Mouse (Mus musculus) MEL (cell line): ENCODE measurements around the gene 1700042G07Rik. TPM values are rescaled to one million over a fixed set of nuclear protein-coding genes. Genes with fewer than 3 reads are reported as not detected.

Experiments
- DNase-seq: peaks from one replicate; pipeline ENCODE4 v3.0.0; 2011; ENCODE audit warnings: low read depth, low spot score
- H3K27ac ChIP-seq: 2 replicates; pipeline ENCODE4 v1.5.1; 2012; ENCODE audit warnings: low read depth, mild to moderate bottlenecking, control low read depth, low read length, moderate library complexity; ENCODE audit not compliant: control insufficient read depth
- H3K27me3 ChIP-seq, 2 experiments: fragments of 150-350 bp in 1 of 2; sonication (generic) in 1 of 2; 2 replicates each; pipeline ENCODE4 v1.6.1; 2012; ENCODE audit warnings: low read length in 2 of 2, mild to moderate bottlenecking in 2 of 2, improper control_type of control experiment in 1 of 2, moderate library complexity in 1 of 2; ENCODE audit not compliant: insufficient read depth in 2 of 2, control insufficient read depth in 1 of 2
- H3K36me3 ChIP-seq, 2 experiments: 2 replicates each; pipeline ENCODE4 v1.6.1; 2012 to 2014; ENCODE audit warnings: low read length in 2 of 2, improper control_type of control experiment in 1 of 2, inconsistent platforms in 1 of 2, mild to moderate bottlenecking in 1 of 2; ENCODE audit not compliant: insufficient read depth in 2 of 2, control insufficient read depth in 1 of 2
- H3K4me1 ChIP-seq, 2 experiments: fragments of 150-350 bp in 1 of 2; sonication (generic) in 1 of 2; 2 replicates each; pipeline ENCODE4 v1.6.1; 2012; ENCODE audit warnings: low read length in 2 of 2, improper control_type of control experiment in 1 of 2, mild to moderate bottlenecking in 1 of 2; ENCODE audit not compliant: insufficient read depth in 2 of 2, control insufficient read depth in 1 of 2
- H3K4me3 ChIP-seq, 2 experiments: fragments of 150-350 bp in 1 of 2; sonication (generic) in 1 of 2; 2 replicates each; pipeline ENCODE4 v1.5.1; 2012; ENCODE audit warnings: low read depth in 2 of 2, low read length in 2 of 2, mild to moderate bottlenecking in 2 of 2, moderate library complexity in 2 of 2, control low read depth in 1 of 2, improper control_type of control experiment in 1 of 2; ENCODE audit not compliant: control insufficient read depth in 1 of 2, insufficient read depth in 1 of 2
- H3K79me2 ChIP-seq: 2 replicates; pipeline ENCODE4 v1.6.1; 2012; ENCODE audit warnings: mild to moderate bottlenecking, low read length, moderate library complexity; ENCODE audit not compliant: control insufficient read depth, poor library complexity, insufficient read depth
- H3K9ac ChIP-seq: 2 replicates; pipeline ENCODE4 v1.6.1; 2012; ENCODE audit warnings: low read depth, mild to moderate bottlenecking, control low read depth, low read length, moderate library complexity; ENCODE audit not compliant: control insufficient read depth, poor library complexity, severe bottlenecking
- H3K9me3 ChIP-seq: fragments of 150-350 bp; sonication (generic); replicated peaks from 2 replicates; pipeline ENCODE4 v1.6.1; 2012; ENCODE audit warnings: mild to moderate bottlenecking, low read length, improper control_type of control experiment, moderate library complexity; ENCODE audit not compliant: insufficient read depth
- BHLHE40 ChIP-seq: IDR thresholded peaks from 2 replicates; pipeline ENCODE4 v1.6.1; 2012; ENCODE audit warnings: low read depth, mild to moderate bottlenecking, inconsistent platforms, low read length, improper control_type of control experiment, borderline replicate concordance
- CHD1 ChIP-seq: IDR thresholded peaks from 2 replicates; pipeline ENCODE4 v1.6.1; 2012; ENCODE audit warnings: low read depth, mild to moderate bottlenecking, inconsistent platforms, low read length, improper control_type of control experiment
- CHD2 ChIP-seq: IDR thresholded peaks from 2 replicates; pipeline ENCODE4 v1.6.1; 2011; ENCODE audit warnings: low read length, improper control_type of control experiment
- CTCF ChIP-seq, 3 experiments: IDR thresholded peaks in 2 of 3; conservative IDR thresholded peaks in 1 of 3; 2 replicates each; pipeline ENCODE4 v1.5.1; 2011 to 2012; ENCODE audit warnings: low read length in 3 of 3, low read depth in 2 of 3, mild to moderate bottlenecking in 2 of 3, improper control_type of control experiment in 1 of 3, inconsistent platforms in 1 of 3, mixed read lengths in 1 of 3, moderate library complexity in 1 of 3; ENCODE audit not compliant: control insufficient read depth in 1 of 3, insufficient read depth in 1 of 3, poor library complexity in 1 of 3, severe bottlenecking in 1 of 3
- ELF1 ChIP-seq: IDR thresholded peaks from 2 replicates; pipeline ENCODE4 v1.6.1; 2014; ENCODE audit warnings: low read depth, mild to moderate bottlenecking, inconsistent platforms, low read length, improper control_type of control experiment, moderate library complexity
- GABPA ChIP-seq: IDR thresholded peaks from 2 replicates; pipeline ENCODE4 v1.6.1; 2012; ENCODE audit warnings: low read depth, mild to moderate bottlenecking, inconsistent platforms, low read length, improper control_type of control experiment, moderate library complexity
- GATA1 ChIP-seq: IDR thresholded peaks from 2 replicates; pipeline ENCODE4 v1.6.1; 2011; ENCODE audit warnings: low read depth, low read length, improper control_type of control experiment
- HCFC1 ChIP-seq: IDR thresholded peaks from 2 replicates; pipeline ENCODE4 v1.6.1; 2012; ENCODE audit warnings: low read depth, mild to moderate bottlenecking, inconsistent platforms, low read length, improper control_type of control experiment, moderate library complexity
- JUND ChIP-seq: IDR thresholded peaks from 2 replicates; pipeline ENCODE4 v1.6.1; 2011; ENCODE audit warnings: low read depth, mild to moderate bottlenecking, improper control_type of control experiment, low read length
- KAT2A ChIP-seq: conservative IDR thresholded peaks from 2 replicates; pipeline ENCODE4 v1.6.1; 2012; ENCODE audit warnings: low read depth, low read length, improper control_type of control experiment, inconsistent platforms
- MAX ChIP-seq: IDR thresholded peaks from 2 replicates; pipeline ENCODE4 v1.6.1; 2011; ENCODE audit warnings: low read length, improper control_type of control experiment
- MAZ ChIP-seq: IDR thresholded peaks from 2 replicates; pipeline ENCODE4 v1.6.1; 2012; ENCODE audit warnings: low read depth, mild to moderate bottlenecking, inconsistent platforms, low read length, improper control_type of control experiment
- MYC ChIP-seq: IDR thresholded peaks from 2 replicates; pipeline ENCODE4 v1.6.1; 2011; ENCODE audit warnings: low read depth, mild to moderate bottlenecking, low read length, improper control_type of control experiment, moderate library complexity
- NELFE ChIP-seq: IDR thresholded peaks from 2 replicates; pipeline ENCODE4 v1.6.1; 2011; ENCODE audit warnings: low read depth, low read length, improper control_type of control experiment
- NRF1 ChIP-seq: IDR thresholded peaks from 2 replicates; pipeline ENCODE4 v1.6.1; 2014; ENCODE audit warnings: low read depth, mild to moderate bottlenecking, inconsistent platforms, low read length, improper control_type of control experiment, moderate library complexity; ENCODE audit not compliant: poor library complexity, insufficient read depth, severe bottlenecking
- POLR2AphosphoS2 ChIP-seq: IDR thresholded peaks from 2 replicates; pipeline ENCODE4 v1.6.1; 2011; ENCODE audit warnings: low read length, improper control_type of control experiment
- RCOR1 ChIP-seq: IDR thresholded peaks from 2 replicates; pipeline ENCODE4 v1.6.1; 2012; ENCODE audit warnings: low read depth, mild to moderate bottlenecking, inconsistent platforms, low read length, improper control_type of control experiment
- SIN3A ChIP-seq: IDR thresholded peaks from 2 replicates; pipeline ENCODE4 v1.6.1; 2012; ENCODE audit warnings: low read length, improper control_type of control experiment, inconsistent platforms
- TBP ChIP-seq: IDR thresholded peaks from 2 replicates; pipeline ENCODE4 v1.8.0; 2011; ENCODE audit warnings: low read depth, low read length, improper control_type of control experiment
- USF1 ChIP-seq: IDR thresholded peaks from 2 replicates; pipeline ENCODE4 v1.6.1; 2014; ENCODE audit warnings: low read depth, mild to moderate bottlenecking, inconsistent platforms, low read length, improper control_type of control experiment, moderate library complexity
- ZKSCAN1 ChIP-seq: IDR thresholded peaks from 2 replicates; pipeline ENCODE4 v1.6.1; 2012; ENCODE audit warnings: low read depth, mild to moderate bottlenecking, inconsistent platforms, low read length, improper control_type of control experiment, moderate library complexity
- polyA plus RNA-seq, 2 experiments: library from polyadenylated mRNA; stranded (reverse) in 1 of 2; unstranded in 1 of 2; fragments of >175 nt in 1 of 2; fragments of >200 nt in 1 of 2; gene quantifications; 2 replicates each; pipeline versions ENCODE4 v1.2.1 to v1.2.4; 2012; ENCODE audit warnings: low replicate concordance in 2 of 2, low read depth in 1 of 2; ENCODE audit not compliant: insufficient read length in 2 of 2, insufficient read depth in 1 of 2, missing spikeins in 1 of 2
- total RNA-seq: library from RNA; depleted of rRNA; stranded (reverse); fragments of 300-350 nt; gene quantifications from 2 replicates; pipeline ENCODE4 v1.2.3, GENCODE M21; 2012

Gene 1700042G07Rik
- total and polyA plus RNA-seq, 3 experiments: not detected

GRCm38 (mm10) chr4:116125803-116126386 is 47.3 kb upstream of the 1700042G07Rik start (continued):
- TF ChIP-seq NELFE: no peak
- no peak for TF ChIP-seq ELF1
- TF ChIP-seq, all 39 proteins: peak for 13

- TF ChIP-seq HCFC1 (no peak), JUND (no peak), MAX (no peak), RCOR1 (no peak), KAT2A (no peak), GABPA (no peak), USF1 (no peak), CHD2 (no peak), MYC (no peak), TBP (no peak), CHD1 (no peak), MAZ (no peak), GATA1 (no peak), ZKSCAN1 (no peak), NRF1 (no peak)
- Histone ChIP-seq H3K27ac (no peak overlapping the region), H3K4me3 (no peak overlapping the region), H3K4me1 (peaks cover 2 to 13% of the 10 kb centered on the region in 2 experiments; a peak in 3 of 4 replicates), H3K9ac (no peak overlapping the region), H3K27me3 (no peaks in the 10 kb centered on the region), H3K9me3 (no peaks in the 10 kb centered on the region), H3K79me2 (peaks cover 7% of the 10 kb centered on the region), H3K36me3 (peaks cover 0 to 13% of the 10 kb centered on the region in 2 experiments; a peak in 2 of 4 replicates)
- DNase-seq: no peak
Measured at GRCm38 (mm10) chr4:116127956-116128355, 45.2 kb upstream of the 1700042G07Rik start.

GRCm38 (mm10) chr4:116133126-116133525 is 40.0 kb upstream of the 1700042G07Rik start:
- Histone ChIP-seq H3K4me3 (no peak overlapping the region), H3K36me3 (0 out of 4 replicates have a peak, but pooled peaks cover 0 to 2% of the 10 kb centered on the region in 2 experiments), H3K79me2 (no peaks in the 10 kb centered on the region), H3K9me3 (no peaks in the 10 kb centered on the region), H3K27ac (no peak overlapping the region), H3K27me3 (no peaks in the 10 kb centered on the region), H3K4me1 (peaks cover 0 to 2% of the 10 kb centered on the region in 2 experiments; a peak in 1 of 4 replicates), H3K9ac (no peak overlapping the region; the same call in 1 of the 2 replicates)
- TF ChIP-seq RCOR1: no peak
- TF ChIP-seq SIN3A: no peak
- TF ChIP-seq HCFC1: no peak
- no peak for TF ChIP-seq POLR2AphosphoS2
- TF ChIP-seq USF1: no peak
- TF ChIP-seq TBP: no peak
- no peak for TF ChIP-seq CTCF (IDR thresholded peaks at IDR 0.05 in 2 of 3, conservative IDR thresholded peaks at IDR 0.05 in 1 of 3; ENCODE audit: control insufficient read depth in 1 of 3, insufficient read depth in 1 of 3, low read depth in 2 of 3, low read length in 3 of 3, poor library complexity in 1 of 3, severe bottlenecking in 1 of 3)
- no peak for TF ChIP-seq GATA1
- TF ChIP-seq ELF1: no peak
- no peak for TF ChIP-seq BHLHE40
- TF ChIP-seq MAX: no peak
- DNase-seq: peak; percentile 23
